Mouse (Mus musculus) adrenal gland, adult (tissue): ENCODE results near the gene Parvb.
A peak's percentile ranks its signal among the peaks of the same experiment; 100 is the strongest.

Experiments
- DNase-seq, 2 experiments: peaks; one replicate each; pipeline ENCODE4 v3.0.0; 2022 to 2023; ENCODE audit warnings: low spot score in 1 of 2; ENCODE audit not compliant: inconsistent age in 2 of 2

Gene Parvb

DNA sequence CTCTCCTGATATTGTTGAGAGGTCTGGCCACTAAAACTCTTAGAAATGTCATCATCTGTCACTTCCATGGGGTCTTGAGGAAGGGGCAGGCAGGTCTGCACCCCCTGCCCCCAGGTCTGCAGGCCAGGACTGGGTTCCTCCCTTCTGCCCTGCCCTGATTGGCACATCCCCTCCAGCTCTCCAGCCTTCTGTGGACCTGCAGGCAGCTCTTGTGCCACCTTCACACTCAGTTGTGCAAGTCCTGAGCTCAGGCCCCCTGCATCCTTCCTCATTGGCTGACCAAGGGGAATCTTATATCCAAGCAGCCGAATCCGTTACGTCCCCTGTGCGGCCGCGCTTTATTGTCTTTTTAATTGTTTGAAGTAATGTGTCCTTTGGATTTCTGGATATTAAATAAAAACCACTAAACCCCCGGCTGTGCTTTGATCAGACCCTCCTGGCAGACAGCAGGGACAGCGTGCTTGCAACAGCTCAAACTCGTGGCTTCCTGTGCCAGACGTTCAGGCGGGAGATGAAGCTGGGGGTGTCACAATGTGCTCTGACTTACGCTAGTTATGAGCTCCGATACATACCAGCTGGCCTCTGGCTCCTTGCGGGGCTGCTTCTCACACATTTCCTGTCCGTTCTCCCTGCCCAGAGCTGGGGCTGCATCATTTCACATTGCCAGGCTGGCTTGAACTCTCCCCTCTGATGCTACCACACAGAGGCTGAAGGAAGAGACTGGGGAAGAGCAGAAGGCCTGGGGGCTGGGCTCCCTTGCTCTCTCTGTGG lies 83.6 kb downstream of the Parvb start:
- no peak for DNase-seq

DNA sequence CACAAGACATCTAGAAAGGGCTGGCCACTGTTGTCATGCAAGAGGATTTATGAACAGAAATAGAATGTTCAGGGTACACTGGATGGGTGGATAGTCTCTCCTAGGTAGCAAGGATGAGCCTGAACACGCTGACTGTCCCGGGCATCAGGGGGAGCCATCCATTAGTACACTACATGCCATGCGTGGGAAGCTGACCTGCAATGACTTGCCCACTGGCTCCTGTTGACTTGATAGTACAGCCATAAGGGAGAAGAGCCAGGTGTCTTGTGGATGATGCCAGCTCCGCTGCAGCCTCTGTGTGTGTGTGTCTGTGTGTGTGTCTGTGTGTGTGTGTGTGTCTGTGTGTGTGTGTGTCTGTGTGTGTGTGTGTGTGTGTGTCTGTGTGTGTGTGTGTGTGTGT lies 87.5 kb downstream of the Parvb start:
- DNase-seq = no peak

DNA sequence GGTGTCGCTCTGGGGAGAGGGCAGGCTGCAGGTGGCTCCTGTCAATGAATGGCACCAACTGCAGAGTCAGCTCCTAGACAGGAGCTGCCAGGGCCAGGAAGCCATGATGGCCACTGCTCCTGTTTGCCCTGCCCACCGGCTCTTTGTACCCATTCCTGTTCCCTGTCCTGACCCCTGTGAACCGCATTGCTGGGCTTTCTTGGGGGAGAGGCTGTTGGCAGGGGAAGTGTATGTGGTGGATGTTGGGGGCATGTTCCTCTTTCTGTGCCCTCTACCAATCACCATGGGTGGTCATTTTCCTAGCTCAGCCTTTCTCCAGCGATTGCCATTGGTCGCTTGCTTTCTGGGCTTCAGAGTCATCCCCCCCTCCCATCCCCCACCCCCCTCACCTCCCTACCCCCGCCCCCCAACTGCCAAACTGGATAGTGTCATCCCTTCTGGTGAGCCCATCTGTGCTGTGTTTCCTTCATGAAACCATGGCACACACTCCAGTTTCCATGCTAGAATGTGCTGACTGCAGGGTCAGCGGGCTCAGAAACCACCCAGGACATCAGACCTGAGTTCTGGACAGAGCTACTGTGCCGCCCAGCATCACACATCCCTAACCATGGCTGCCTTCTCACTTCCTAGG lies 89.8 kb downstream of the Parvb start:
- no peak for DNase-seq

DNA sequence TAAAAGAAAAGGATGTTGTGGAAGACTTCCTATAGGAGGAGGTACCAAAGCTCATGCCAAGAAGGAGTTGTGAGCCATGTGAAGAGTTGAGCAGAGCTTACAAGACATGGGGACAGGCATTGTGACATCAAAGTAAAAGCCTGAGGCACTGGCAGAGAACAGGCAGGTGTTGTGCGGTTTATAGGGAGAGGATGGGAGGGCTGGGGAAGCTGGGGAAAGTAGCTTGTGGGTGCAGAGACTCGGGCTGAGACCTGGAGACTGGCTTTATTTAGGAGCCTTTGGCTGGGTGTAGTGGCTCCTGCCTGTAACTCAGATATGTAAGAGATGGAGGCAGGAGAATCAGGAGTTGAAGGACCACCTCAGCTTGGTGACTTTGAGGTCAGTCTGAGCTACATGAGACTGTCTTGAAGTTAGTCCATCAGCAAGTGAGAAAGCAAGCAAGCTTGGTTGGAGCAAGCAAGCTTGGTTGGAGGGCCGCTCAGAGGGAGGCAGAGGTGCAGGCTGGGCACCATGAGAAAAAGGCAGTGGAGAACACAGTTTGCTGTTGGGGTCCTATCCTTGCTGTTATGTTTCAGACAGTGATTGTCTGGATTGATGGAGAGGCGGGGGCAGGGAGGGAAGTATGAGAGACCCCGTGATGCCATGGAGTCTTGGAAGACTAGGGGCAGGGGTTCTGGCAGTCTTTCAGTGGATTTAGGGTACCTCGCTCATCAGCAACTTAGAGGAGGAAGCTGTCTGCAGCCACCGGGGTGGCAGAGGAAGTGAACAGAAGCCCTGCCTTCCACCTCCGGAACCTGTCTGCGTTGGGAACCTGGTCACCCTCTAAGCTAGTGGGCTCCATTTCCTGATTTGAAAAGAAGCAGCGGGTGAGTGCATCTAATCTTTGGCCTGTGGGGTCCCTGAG lies 92.4 kb downstream of the Parvb start, which contains the start of gene Parvg:
TSS of gene Parvg (plus strand) at position 61 of the 904 bp plus-strand sequence.
- DNase-seq = no peak

DNA sequence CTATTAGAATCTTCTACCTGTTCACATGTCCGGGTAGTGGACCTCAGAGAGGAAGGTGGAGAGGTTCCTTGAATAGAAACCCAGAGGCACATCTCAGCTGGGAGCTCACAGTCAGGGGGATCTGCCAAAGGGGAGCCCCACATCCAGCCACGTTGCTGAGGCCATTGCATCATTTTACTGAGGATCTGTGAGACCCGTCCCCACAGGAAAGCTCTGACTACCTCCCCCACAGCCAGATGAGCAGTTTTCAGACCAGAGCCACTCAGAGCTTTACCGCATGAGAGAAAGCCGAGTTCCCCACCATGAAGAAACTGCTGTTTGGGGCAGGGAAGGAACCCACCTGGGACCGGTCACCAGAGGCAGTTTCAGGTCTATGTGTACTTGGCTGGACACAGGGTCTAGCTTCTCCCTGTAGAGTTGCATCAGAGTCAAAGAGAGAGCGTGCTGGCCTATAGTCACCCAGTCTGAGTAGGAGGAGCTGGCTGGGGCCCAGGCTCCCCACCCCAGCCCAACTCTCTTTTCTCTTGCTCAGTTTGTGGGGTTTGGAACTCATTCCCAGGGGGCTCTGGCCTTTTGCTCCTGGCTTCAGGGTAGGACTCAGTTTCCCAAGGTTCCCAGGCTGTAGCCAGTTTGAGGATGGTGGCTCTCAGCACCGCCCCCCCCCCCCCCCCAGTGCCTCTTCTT lies 93.2 kb downstream of the Parvb start:
- peak in 1 of 2 experiments; percentile 59 for DNase-seq

DNA sequence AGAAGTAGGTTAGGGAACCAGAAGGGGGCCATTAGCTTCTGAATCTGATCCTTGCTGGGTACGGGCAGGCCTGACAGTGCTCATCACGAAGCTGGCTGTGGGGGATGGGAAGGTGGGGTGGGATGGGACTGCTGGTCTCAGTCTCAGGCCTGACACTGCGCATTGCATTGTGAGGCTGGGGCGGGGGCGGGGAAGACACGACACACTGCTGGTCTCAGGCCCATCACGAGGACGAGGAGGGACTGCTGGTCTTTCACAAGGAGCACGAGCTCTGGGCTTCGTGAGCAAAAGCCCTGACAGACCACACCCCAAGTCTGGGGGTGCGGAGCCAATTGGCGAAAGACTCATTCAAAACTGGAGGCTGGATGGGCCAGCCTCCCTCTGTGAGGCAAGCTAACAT lies 93.9 kb downstream of the Parvb start:
- DNase-seq = no peak

DNA sequence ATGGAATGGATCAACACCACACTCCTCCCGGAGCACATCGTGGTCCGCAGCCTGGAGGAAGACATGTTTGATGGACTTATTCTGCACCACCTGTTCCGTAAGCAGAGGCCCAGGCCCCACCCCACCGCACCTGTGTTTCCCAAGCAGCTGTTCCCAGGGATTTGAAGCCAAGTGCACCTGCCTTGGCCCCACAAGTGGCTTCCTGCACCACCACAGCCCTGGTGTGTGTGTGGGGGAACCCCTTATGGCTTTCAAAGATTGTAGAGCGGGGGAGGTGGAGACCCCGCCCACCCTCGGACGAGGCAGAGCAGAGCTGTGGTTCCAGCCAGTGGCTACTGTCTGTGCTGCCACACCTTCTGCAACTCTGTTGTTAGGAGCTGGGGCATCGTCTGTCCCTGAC lies 97.0 kb downstream of the Parvb start:
- DNase-seq = no peak

DNA sequence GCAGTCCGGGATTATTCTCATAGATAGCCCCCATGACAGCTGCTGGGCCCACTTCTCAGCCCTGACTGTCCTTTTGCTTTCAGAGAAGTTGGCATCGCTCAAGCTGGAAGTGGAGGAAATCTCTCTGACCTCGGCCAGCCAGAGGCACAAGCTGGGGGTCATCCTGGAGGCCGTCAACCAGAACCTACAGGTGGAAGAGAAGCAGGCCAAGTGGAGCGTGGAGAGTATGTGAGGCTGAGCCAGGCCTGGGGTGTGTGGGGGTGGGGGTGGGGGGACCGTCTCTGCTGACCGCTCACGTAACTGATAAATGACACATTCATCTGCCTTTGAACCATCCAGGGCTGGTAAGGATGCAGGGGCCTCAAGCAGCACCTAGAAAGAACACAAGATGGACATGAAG lies 98.1 kb downstream of the Parvb start:
- no peak for DNase-seq

DNA sequence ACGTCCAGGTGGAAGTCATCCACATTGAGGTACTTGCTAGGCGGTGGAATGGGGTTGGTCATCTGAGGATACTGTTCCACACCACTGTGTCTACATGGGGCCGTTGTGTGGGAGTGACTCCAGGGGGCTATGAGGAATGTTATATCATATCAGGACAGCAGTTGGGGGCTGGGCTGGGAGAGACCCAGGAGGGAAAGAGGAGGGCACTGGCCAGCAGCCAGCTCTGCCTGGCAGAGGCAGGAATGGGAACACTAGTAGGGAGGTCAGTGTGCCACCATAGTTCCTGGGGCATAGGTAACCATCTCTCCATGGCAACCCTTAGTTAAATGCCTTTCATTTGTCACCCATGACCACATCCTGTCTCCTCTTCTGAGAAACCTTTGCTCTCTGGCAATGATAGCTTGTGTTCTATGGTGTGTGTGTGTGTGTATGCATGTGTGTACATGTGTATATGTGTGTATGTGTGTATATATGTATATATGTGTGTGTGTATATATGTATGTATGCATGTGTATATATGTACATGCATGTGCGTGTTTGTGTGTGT lies 99.3 kb downstream of the Parvb start:
- DNase-seq = no peak

DNA sequence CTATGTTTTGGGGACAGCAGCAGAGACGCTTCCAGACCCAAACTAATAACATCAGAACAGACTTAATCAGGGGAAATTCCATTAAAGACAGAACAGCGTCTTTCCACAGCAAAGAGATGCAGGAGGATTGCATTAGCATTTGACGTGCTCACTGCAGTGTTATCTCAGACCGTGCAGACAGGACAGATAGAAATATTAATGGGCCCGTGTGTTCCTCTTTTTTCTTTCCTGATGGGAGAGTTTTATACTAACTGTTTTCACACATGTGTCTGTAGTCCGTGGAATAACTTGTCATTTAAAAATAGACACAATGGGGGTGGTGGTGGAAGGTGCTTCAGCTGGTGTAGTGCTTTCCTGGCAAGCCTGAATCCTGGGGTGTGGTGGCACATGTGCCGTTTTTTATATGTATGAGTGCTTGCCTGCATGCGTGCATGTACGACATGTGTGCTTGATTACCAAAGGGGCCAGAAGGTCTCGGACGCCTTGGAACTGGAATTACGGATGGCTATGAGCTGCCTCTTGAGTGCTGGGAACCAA lies 104.5 kb downstream of the Parvb start:
- no peak for DNase-seq

DNA sequence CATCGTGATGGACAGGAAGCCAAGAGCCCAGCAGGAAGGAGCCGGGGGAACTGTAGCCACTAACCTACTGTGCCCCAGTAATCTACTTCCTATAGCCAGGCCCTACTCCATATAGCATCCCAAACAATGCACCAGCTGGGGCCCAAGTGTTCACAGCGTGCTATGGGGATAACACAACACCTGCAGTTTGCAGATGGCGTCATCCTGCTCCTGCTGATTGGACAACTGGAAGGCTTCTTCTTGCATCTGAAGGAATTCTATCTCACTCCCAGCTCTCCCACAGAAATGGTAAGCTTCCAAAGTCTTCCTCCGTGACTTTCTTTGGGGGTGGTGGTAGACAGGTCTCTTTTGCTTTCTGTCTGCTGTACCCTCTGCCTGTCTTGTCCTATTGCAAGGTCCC lies 105.8 kb downstream of the Parvb start:
- DNase-seq = no peak

DNA sequence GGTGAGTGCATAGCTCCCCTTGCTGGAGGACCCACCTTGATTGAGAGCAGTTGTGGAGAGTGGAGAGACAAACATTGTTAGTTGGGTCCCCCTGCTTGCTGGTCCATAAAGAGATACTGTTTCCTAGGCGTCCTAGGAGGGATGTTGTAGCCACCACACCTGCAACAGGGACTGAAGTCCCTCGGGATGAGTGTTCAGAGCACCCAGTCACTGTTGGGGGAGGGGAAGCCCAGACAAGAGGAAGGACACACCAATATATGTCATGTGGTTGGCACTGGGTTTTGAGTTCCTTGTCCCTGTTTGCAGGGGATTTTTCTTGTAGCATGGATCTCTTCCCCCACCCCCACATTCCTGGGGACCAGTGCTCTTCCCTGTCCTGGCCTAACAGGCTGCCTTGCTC lies 109.1 kb downstream of the Parvb start:
- no peak for DNase-seq

DNA sequence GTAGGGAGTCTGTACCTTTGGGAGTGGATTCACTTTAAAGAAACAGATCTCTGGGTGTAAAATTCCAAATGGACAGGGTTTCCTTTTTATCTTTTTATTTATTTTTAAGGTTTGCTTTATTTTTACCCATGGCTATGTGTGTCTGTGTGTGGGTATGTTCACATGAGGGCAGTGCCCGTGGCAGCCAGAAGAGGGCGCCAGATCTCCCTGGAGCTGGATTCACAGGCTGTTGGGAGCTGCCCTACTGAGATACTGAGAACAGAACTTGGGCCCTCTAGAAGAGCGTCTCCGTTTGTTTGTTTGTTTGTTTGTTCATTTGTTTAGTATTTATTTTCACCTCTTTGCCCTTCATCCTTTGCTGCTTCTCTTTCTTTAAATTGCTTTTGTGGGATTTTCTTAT lies 116.9 kb downstream of the Parvb start:
- no peak for DNase-seq

DNA sequence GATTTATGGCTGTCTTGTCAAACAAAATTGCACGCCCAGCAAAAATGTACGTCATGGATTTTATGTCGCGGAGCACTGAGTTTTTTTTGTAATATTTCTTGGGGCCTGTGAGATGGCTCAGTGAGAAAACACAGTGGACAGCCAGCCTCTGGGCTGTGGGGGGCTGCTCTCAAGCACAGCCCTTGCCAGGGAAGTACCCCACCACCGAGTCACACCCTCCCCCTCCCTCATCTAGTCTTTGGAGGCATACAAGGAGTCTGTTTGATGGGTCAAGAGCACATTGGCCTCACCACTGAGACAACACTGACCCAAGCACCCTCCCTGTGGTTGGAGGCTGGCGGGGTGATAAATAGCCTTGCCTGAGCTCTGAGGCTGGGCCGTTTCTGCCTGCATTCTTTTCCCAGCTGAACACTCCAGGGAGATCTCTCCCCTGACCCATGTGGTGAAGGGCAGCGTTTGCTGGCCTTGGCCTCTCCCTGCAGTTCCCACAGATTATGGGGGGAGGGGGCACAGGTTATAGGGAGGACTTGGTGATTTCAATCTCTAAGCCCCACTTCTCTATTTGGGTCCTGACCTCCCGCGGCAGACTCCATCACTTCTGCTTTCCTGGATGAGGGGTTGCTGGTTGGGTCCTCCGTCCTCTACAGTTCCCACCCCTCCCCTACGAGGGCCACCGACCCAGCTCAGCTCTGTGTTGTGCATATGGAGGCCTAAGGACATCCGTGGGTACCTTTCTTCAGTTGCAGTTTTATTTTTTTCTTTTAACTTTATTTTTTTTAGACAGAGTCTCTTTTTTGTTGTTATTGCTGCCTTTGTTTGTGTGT lies 118.3 kb downstream of the Parvb start:
- no peak for DNase-seq

DNA sequence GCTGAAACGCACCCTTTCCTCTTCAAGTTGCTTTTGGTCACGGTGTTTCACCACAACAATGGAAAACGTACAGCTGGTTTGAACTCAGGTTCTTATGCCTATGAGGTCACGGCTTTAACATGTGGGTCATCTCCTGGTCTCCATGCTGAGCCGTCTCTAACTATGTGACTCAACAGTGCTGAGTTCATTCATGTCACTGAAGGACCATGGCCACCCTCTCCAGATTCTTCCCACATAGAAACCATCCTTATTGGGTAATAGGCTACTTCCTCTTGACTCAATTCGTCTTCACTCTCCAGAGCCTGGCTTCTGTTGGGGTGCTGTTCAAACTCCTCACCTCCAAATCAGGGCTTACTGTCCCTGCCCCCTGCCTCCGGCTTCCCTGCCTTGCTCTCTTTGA lies 119.5 kb downstream of the Parvb start:
- no peak for DNase-seq

DNA sequence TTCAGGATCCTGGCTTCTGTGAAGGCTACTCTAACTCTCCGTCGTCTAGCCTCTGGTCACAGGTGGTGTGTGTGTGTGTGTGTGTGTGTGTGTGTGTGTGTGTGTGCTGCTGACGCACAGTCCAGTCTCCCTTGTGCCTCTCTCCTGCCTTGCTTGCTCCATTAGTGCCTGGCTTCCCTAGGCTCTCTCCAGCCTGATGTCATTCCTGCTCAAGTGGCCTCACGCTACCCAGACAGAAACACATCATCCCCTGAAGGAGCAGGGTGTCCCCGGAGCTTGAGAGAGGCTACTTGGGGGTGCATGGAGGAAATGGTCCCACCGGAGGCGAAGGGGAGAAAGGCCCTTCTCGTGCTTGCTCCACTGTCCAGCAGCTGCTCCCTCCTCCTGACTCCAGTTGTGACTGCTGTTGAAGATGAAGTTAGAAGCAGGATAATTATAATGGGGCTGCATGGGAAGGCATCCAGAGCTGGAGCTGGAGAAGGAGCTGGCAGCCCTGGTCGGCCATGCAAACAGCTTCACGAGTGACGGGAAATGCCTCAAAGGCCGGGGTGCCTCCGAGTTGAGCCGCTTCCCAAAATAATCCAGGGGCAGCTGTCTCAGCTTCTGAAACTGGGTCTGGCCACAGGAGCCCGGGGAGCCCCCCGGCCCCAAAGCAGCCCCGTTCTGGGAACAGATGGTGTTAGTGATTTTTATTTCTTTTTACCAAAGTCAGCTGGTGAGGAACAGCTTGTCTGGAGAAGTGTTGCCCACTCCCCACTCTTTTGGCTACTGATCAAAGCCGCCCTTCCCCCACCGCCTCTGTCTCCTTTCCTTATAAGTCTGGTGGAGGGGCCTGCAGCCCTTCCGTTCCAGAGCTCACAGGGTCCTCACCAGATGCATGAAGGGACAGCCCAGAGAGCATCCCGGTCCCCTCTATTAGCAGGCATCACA lies 120.3 kb downstream of the Parvb start:
- DNase-seq = no peak

DNA sequence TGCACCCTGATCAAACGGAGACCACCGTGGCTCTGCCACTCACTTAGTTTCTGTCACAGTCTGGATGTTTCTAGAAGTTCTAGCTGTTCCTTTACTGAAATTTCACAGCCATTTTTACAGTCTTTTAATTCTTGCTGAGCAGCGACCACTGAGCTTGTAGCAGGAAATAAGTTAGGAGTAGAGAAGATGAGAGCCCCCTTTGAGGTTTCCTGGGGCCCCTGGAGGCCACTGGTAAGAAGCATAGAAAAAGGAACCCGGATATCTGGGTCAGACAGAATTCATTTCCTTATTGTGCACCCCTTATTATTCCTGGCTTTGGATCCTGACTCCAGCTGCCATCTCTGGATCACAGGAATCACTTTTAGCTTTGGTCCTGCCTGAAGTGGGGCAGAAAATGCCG lies 123.2 kb downstream of the Parvb start:
- no peak for DNase-seq

DNA sequence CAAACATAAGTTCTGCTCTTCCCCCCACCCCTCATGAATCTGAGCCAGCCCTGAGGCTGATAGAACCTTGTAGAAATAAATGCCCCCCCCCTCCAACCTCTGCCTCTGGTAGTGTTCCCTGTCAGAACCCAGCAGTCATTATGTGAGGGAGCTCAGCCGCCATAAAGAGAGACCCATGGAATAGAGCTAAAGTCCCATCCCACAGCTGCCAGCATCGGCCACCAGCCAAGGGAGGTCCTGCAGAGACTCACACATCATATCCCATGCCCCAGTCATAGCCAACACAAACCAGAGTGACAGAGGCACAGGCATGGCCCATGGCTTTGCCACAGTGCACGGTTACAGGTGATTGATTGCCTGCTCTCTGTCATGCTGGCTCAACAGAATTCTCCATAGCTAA lies 132.9 kb downstream of the Parvb start:
- no peak for DNase-seq
